Mouse (Mus musculus) B cell, adult 2 months (primary cell): Measurements from ENCODE around the gene Krtap19-1.
A peak's percentile ranks its signal among the peaks of the same experiment; 100 is the strongest.

Source experiments
- DNase-seq, 2 experiments: peaks; one replicate each; pipeline ENCODE4 v3.0.0; 2022

Gene Krtap19-1

DNA sequence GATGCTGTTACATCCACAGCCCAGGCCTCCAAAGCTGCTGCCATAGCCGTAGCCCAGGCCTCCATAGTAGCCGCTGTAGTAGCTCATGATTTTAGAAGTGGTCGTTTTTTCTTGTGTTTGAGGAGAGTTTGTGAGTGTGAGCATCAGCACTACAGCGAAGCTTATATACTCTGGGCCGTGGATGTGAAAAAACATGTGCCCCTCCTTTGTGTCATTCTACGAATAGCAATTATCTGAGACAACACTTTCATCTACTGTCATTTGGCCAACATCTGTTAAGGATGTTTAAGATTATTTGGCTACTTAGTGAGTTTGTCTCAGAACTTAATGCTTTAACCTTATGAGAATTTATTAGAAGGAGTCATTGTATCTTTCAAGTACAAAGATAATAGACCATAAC, at the start of gene Krtap19-1:
TSS of gene Krtap19-1 (minus strand) at position 101 of the 400 bp plus-strand sequence.
- no peak for DNase-seq

DNA sequence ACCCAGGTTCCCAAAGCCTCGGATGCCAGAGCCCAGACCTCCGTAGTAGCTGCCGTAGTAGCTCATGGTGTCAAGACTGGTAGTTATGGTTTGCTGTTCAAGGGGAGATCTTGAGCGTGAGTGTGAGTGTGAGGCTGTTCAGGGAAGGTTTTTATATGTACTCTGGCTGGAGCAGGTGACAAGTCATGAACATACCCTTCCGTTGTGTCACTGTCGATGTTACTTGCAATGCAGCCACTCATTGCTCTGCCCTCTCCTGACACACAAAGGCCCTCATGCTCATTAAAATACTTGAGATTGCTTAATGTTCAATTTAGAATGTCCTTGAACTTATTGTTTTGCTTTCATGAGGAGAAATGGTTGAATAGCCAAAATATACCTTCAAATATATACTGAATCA, 27.1 kb upstream of the Krtap19-1 start, which contains the start of gene Krtap19-5:
TSS of gene Krtap19-5 (minus strand) at position 101 of the 400 bp plus-strand sequence.
- no peak for DNase-seq

DNA sequence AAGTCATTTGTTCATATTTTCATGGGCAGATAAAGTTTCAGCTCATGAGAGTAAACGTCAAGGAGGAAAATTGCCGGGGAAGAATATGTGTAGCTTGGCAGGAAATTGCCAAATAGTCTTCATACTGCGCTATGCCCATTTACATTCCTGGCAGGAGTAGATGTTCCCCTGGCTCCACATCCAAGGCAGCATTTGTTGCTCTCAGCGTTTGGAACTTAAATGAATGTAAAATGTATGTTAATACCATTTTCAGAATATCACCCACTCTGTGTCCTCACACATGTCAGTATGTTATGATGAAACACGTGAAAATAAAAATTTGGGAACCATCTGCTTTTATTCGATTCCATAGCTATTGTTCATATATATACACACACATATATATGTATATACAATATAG, 17.7 kb upstream of the Krtap19-1 start:
- no peak for DNase-seq

- DNase-seq = no peak
Measured at GRCm38 (mm10) chr16:88884989-88885388, 15.8 kb upstream of the Krtap19-1 start, which contains the start of gene Krtap19-4. TSS of gene Krtap19-4 (minus strand) at chr16:88885089.

- no peak for DNase-seq
Measured at GRCm38 (mm10) chr16:88877938-88878337, 8.7 kb upstream of the Krtap19-1 start, which contains the start of gene Krtap19-3. TSS of gene Krtap19-3 (minus strand) at chr16:88878038.

DNA sequence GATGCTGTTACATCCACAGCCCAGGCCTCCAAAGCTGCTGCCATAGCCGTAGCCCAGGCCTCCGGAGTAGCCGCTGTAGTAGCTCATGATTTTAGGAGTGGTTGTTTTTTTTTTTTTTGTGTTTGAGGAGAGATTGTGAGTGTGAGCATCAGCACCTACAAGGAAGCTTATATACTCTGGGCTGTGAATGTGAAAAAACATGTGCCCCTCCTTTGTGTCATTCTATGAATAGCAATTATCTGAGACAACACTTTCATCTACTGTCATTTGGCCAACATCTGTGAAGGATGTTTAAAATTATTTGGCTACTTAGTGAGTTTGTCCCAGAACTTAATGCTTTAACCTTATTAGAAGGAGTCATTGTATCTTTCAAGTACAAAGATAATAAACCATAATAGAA, 5.0 kb upstream of the Krtap19-1 start, which contains the start of gene Krtap19-2:
TSS of gene Krtap19-2 (minus strand) at position 101 of the 400 bp plus-strand sequence.
- no peak for DNase-seq

GRCm38 (mm10) chr16:88864887-88865407, 4.3 kb downstream of the Krtap19-1 start:
- DNase-seq = no peak

DNA sequence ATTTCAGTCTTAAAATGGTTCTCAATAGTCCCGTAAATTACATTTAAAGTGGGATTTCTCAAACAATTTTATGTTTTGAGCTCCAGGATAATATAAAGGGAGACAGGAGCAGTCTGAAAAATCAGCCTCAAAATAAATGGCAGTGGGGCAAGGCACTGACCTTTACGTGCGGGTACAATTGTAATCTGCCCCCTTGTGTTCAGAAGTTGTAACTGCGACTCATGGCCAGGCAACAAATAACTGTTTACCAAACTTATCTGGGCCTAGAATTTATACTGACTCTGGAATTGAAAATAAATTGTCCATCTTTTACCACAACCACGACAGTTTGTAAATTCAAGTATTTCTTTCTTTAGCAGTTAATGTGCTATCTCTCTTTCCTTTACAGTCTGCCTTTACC, 17.8 kb downstream of the Krtap19-1 start:
- DNase-seq = peak in 1 of 2 experiments; percentile 3

DNA sequence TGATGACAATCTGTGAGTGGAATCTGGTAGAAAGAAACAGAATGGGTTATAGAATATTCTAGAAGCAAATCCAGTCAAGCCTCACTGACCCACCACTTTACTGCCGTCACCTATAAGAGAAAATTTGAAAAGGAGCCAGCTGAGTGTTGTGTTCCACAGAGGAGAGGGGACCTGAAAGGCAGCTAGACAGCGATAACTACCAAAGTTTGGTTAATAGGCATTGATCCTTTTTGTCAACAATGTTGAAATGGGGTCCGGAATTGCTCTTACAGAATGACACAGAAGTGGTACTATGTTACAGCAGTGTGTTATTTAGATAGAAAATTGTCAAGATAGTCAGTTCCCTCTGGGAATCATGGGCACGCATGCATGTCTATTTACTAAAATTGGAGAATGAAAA, 20.7 kb downstream of the Krtap19-1 start:
- DNase-seq = no peak

DNA sequence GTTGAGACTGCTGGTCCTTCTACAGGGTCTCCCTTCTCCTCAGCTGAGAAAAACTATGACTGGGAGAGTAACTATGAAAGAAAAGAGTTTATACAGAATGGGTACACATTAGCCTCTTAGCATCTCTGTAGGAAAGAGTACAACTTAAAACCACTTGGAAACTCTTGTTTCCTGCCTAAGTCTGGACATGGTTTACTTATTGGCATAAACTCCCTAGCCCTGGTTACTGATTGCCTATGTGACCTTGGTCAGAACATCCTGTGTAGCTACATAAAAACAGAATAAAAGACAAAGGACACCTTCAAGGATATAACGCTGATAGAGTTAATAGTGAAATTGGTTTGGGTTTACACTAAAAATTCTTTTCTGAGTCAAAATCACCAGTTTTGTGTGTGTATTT, 21.8 kb downstream of the Krtap19-1 start:
- DNase-seq = no peak

DNA sequence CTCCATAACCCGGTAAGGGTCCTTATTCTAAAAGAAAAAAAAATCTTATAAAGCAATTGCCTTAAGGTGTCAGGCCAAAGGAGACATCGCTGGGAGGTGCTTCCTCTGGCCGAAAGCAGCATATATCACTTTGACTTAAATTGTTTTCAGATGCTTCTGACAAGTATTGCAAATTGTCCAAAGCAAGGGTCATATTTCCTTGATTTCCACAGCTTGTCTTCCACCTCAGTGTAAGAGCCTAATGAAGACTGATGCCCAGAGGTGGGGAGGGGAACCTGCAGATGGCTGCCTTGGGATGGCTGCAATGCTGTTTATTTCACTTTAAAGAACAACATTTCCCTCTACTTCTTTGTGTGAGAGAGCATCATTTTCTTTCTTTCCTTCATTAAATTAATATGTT, 42.2 kb downstream of the Krtap19-1 start:
- DNase-seq = no peak

GRCm38 (mm10) chr16:88826095-88826652, 43.0 kb downstream of the Krtap19-1 start, which contains the start of gene Krtap14:
TSS of gene Krtap14 (minus strand) at chr16:88826145.
- no peak for DNase-seq

DNA sequence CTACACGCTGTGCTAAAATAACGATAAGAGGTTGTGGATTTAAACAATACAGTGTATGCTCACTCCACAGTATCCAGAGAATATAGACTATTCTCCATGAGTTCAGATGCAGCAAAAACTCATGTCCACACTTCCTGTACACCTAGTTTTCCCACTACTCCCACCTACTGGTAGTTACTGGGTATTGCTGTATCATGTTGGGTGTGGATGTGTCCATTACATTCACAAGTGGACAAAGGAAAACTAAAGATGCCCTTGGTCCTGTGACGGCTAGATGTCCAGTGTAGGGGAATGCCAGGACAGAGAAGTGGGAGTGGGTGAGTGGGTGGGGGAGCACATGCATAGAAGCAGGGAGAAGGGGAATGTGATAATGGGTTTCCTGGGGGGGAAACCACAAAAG, 45.5 kb downstream of the Krtap19-1 start:
- DNase-seq = no peak

DNA sequence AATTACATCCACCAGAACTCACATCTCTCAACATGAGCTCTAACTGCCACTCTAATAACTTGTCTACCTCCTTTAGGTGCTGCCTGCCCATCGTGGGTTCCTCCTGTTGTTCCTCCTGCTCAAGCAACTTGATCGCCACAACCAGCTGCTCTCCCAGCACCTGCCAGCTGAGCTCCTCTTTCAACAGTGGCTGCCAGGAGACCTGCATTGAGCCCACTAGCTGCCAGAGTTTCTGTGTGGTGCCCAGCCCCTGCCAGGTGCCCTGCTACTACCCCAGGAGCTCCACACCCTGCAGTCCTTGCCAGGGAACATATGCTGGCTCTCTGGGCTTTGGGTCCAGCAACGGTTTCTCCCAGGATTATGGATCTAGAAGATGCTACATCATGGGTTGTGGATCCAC, 49.1 kb downstream of the Krtap19-1 start, which contains the start of gene Krtap15:
TSS of gene Krtap15 (plus strand) at position 150 of the 400 bp plus-strand sequence.
- DNase-seq = no peak
